Mouse (Mus musculus) embryo, embryonic 10.5 days (tissue): ENCODE measurements around the gene Rbfox2.
"Not testable (repeated sequence)": the region's sequence is repeated elsewhere in the genome, so short reads cannot be mapped to it uniquely, and the experiment has no call there.

Experiments
- DNase-seq: peaks from one replicate; pipeline ENCODE4 v3.0.0-alpha.2; 2015; ENCODE audit warnings: low spot score

Gene Rbfox2

GRCm38 (mm10) chr15:77306547-77307261, at the start of gene Rbfox2:
Rbfox2 (minus strand) TSS chr15:77307004.
- DNase-seq = peak; percentile 96

DNA sequence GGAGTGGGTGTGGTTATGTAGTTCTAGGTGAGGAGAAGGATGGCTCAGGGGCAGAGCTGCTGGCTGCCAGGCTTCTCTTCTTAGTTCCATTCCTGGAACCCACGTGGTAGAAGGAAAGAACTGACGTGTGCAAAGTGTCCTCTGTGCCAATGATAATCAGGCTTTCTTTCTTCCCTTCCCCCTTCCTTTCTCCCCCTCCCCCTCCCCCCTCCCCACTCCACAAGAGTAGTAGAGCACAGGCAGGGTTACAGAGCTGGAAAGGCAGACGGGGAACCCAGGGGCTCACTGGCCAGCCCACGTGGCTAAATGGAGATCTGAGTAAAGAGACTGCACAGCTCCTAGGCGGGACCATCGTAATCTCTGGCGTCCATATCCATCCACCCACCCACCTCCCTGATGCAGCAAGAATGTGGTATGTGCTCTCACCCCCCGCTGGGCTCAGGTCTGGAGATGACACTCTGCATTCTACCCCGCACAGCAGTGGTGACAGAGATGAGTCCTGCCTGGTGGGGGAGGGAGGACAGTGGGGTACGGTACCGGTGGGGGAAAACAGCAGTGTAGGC, 49.5 kb upstream of the Rbfox2 start:
- DNase-seq = peak; percentile 51

DNA sequence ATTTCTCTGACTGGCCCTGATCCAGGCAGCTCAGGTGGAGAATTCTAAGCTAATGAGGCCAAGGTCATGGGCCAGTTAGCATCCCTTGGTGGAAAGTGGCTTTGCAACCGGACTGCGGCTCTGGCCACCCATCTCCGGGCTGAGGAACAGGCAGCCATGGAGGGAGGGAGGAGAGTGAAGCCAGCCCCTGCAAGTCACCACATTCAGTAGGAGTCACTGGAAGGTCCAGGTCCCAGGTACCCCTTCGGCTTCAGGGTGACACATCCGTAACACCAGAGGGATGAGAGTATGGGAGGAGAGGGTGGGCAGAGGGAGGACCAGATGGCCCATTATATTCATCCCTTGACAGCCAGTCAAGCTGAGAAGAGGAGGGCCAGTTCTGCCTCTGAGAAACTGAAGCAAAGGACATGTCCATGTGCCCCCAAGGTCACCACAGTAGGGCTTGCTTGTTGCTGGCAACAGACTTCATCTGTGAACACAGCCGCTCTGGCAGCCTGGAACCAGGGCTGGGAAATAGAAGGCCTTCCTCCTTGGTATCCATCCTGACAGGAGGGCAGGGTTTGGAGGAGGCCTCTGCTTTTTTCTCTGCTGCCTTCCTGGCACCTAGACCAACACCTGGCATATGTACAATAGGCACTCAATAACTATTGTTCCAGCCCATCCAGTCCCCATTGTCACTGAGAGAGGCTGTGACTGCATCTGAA, 48.2 kb upstream of the Rbfox2 start:
- peak; percentile 35 for DNase-seq

- DNase-seq = no peak
These were observed 47.7 kb upstream of the Rbfox2 start for GRCm38 (mm10) chr15:77354496-77354847.

GRCm38 (mm10) chr15:77353764-77354163, 47.0 kb upstream of the Rbfox2 start:
- DNase-seq = peak; percentile 44

GRCm38 (mm10) chr15:77352863-77353262, 46.1 kb upstream of the Rbfox2 start:
- no peak for DNase-seq

DNA sequence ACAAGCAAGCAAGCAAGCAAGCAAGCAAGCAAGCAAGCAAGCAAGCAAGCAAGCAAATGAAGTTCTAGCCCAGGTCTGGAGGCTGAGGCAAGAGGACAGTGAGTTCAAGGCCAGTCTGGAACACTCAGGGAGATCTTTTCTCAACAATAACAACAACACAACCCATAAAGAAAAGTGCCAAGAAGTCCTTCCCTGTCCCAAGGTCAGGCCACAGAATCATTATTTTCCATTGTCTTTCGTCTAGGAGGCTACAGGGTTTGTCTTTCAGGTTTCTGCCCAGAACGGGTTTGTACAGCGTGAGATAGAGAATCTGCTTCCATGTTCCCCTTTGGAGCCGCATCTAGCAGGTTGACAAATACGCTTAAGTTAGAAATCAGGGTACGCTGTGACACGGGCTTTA, 43.3 kb upstream of the Rbfox2 start:
- no peak for DNase-seq

- no peak for DNase-seq
These were observed 41.3 kb upstream of the Rbfox2 start for GRCm38 (mm10) chr15:77348146-77348545.

- DNase-seq = peak; percentile 74
These were observed 37.6 kb upstream of the Rbfox2 start for GRCm38 (mm10) chr15:77344127-77345125.

GRCm38 (mm10) chr15:77343527-77344091, 36.8 kb upstream of the Rbfox2 start:
- peak; percentile 89 for DNase-seq

DNA sequence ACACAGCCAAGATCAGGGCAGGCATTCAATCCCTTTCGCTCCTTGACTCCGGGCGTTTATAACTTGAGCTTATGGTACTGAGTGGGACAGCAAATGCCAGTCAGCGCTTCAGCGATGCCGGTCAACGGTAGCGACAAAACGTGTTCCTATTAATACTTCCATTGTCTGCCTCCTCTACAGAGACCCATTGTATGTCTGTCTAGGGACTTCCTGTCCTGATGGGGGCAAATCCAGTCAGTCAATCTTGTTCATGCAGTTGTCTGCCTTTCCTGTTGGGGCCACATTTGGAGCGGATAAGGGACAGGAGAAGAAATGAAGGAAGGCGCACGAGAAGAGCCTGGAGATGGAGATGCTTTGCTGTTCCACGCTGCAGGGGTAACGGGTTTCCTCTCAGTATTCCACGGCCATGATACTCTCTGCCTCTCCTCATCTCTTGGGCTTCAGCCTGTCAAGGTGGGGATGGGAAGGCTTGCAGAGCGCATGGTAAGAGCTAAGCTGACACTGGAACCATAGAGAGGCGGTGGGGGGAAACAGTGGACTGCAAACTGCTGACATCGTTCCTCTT, 36.2 kb upstream of the Rbfox2 start:
- DNase-seq = peak; percentile 52

GRCm38 (mm10) chr15:77342005-77342404, 35.2 kb upstream of the Rbfox2 start:
- no peak for DNase-seq

DNA sequence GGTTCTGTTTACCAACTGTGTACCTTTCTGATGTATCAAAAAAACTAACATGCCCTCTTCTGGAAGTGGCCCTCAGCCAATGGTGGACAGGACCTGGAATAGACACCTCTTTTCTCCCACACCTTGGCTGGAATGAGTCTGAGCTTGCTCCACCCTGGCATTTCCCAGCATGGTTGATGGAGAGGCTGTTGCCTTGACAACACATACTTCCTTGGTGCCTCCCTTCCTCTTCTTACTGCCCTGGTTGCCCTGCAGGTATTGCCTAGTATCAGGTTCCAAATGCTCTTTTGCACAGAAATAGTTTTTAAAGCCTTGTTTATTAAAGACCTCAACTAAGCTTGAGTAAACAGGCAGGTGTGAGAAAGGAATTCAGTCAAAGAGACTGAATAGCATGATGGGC, 33.8 kb upstream of the Rbfox2 start:
- no peak for DNase-seq

DNA sequence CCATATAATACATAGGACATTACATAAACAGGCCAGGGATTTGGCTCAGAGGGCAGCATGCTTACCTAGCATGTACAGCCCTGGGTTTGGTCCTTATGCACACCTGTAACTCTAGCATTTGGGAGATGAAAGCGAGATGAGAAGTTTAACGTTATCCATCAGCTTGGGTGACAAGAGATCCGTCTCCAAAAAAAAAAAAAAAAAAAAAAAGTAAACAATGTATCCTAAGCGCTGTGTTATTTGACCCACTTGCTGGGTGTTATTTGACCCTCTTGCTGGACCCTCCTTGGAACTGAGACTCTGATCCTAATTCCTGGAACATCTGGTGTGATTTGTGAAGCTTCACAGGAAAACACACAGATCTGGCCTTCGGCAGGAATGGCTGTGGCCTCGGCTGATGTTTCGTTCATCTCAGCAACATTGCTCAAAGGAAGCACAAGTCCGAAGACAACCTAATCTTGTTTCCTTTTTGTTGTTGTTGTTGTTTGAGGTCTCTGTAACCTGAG, 32.2 kb upstream of the Rbfox2 start:
- DNase-seq = no peak

DNA sequence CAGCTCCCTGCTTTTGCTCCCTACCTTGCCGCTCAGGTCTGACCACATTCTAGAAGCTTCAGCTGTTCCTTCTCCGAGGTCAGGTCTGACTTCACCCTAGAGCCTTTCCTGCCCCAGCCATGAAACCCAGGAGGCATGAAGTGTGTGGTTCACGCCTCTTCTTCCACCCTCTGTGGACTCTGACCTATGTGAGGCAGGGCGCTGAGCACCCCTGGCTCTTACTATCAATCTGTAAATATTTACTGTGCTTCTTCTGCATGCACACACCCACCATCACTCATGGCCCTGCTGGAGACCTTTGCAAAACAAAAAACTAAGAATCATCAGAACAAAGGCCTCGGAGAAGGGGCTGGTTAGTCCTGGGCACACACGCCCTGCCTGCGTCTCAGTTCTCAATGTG, 31.6 kb upstream of the Rbfox2 start:
- no peak for DNase-seq

DNA sequence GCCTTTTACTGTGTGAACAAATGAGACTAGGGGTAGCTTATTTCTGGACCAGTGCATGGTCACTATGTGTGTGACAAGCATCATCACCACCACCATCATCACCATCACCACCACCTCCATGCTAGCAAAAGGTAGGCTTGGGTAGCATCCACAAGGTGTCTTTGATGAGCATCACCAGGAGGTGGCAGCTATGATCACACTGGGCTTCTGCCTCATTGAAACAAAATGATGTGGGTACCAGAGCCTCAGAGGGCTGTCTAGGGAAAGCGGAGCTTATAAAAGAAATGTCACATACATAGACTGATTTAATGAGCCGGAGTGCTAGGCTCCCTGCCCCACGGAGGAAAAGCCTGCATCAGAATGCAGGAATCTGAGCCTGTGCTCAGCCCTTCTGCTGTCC, 31.1 kb upstream of the Rbfox2 start:
- no peak for DNase-seq

DNA sequence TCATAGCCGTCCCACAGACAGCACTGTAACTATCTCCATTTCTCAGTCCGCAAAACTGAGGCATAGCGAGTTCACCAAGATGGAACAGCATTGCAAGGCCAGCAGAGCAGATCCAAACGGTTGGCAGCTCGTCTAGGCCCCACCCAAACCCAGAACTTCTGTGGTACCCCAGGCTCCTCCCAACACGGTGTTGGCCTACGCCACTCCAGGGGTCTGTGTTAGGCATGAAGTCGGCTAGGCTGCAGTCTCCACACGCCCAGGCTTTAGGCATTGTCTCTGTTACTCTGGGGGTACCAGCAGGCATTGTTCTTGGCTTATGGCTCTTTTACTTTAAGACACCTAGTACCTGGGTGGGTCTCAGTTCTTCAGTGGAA, 30.2 kb upstream of the Rbfox2 start:
- no peak for DNase-seq

DNA sequence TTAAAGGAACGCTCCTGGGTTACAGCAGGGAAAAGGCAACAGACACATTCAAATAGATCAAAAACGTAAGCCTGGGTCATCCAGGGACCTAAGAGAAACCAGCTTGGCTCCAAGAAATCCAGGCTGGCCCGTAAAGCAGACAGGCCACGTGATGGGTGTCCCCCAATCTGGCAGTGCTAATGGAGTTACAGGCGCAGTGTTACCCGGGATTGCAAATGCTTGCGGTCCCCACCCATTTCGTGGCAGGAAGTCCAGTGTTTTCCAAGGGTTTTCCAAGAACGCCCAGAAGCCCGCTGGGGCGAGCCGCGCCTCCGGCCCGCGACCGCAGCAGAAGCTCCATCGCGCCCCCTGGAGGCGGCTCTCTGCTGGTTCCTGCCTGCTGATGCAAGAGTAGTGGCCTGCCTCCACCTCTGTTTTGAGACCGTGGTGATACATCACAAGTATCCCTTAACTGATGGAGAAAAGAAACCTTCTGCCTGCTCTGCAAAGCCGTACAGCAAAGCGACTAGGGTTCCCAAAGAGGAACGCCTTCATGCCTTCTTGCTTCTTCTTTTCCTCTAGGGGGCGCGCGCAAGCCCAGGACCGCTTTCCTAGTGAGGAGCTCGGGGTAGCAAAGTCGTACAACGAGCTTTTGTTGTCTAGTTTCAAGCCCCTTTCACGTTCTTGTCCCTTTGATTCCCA, 29.6 kb upstream of the Rbfox2 start:
- peak; percentile 90 for DNase-seq

GRCm38 (mm10) chr15:77335185-77335584, 28.4 kb upstream of the Rbfox2 start:
- DNase-seq = not testable (repeated sequence)

DNA sequence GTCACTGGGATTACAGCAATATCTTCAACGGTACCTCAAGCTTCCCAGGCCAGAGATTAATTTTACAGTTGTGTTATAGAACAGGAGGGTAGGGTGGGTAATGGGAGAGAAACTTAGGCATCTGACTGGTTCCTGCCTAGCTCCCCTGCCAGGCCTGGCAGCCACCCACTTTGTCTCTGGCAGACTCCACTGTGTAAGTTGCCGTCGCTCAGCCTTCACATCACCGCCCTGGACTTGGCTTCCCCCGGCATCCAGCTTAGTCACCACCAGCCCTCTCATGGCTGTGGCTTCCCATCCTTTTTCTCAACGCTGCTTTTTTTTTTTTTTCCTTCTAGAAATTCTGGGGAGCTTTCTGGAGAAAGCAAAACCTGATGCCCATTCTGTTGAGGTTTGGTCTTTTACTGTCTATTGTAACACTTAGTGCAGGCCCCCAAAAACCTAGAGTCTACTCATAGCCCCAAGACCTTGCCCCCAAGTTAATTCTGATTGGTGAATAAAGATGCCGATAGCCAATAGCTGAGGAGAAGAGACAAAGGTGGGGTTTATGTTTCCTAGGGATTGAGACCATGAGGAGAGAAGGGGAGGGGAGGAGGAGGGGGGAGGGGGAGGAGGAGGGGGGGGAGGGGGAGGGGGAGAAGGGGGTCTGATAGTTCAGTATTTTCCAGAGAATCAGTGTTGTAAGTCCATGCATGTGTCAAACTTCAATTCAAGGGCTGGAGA, 25.6 kb upstream of the Rbfox2 start:
- no peak for DNase-seq
